Mouse (Mus musculus) hindbrain, postnatal 0 days (tissue): ENCODE results near the gene Gabpb1. TPM values are rescaled to one million over a fixed set of nuclear protein-coding genes. Genes with fewer than 3 reads are reported as not detected.
A peak's percentile ranks its signal among the peaks of the same experiment; 100 is the strongest.

Experiments used
- ATAC-seq: fragments of 200-750 bp; cut with Nextera tagmentation; 2 replicates; pipeline ENCODE4 v1.8.0; 2017; ENCODE audit warnings: mild to moderate bottlenecking, moderate TSS enrichment, moderate library complexity
- DNase-seq: peaks from one replicate; pipeline ENCODE4 v3.0.0-alpha.2; 2015; ENCODE audit warnings: low spot score
- H3K27ac ChIP-seq: fragments of 300-500 bp; sonication (generic); 2 replicates; pipeline ENCODE4 v1.5.1; 2014; ENCODE audit warnings: mild to moderate bottlenecking
- H3K27me3 ChIP-seq: fragments of 300-500 bp; sonication (generic); 2 replicates; pipeline ENCODE4 v1.6.1; 2014; ENCODE audit warnings: low read length, mixed read lengths; ENCODE audit not compliant: insufficient read depth
- H3K36me3 ChIP-seq: fragments of 300-500 bp; sonication (generic); 2 replicates; pipeline ENCODE4 v1.6.1; 2014; ENCODE audit warnings: low read length, mixed read lengths; ENCODE audit not compliant: insufficient read depth
- H3K4me1 ChIP-seq: fragments of 300-500 bp; sonication (generic); 2 replicates; pipeline ENCODE4 v1.6.1; 2014; ENCODE audit warnings: antibody characterized with exemption, low read length, mixed read lengths; ENCODE audit not compliant: insufficient read depth
- H3K4me2 ChIP-seq: fragments of 300-500 bp; sonication (generic); 2 replicates; pipeline ENCODE4 v1.6.1; 2014; ENCODE audit warnings: low read depth, mild to moderate bottlenecking, low read length, moderate library complexity, mixed read lengths
- H3K4me3 ChIP-seq: fragments of 300-500 bp; sonication (generic); 2 replicates; pipeline ENCODE4 v1.5.1; 2014; ENCODE audit warnings: low read length
- H3K9ac ChIP-seq: fragments of 300-500 bp; sonication (generic); replicated peaks from 2 replicates; pipeline ENCODE4 v1.6.1; 2014; ENCODE audit warnings: mild to moderate bottlenecking, low read length, moderate library complexity, mixed read lengths
- H3K9me3 ChIP-seq: fragments of 300-500 bp; sonication (generic); 2 replicates; pipeline ENCODE4 v1.6.1; 2016; ENCODE audit warnings: low read length, mixed read lengths
- CTCF ChIP-seq: IDR thresholded peaks from 2 replicates; pipeline ENCODE4 v1.5.1; 2016; ENCODE audit warnings: antibody characterized with exemption, control low read depth, low read depth
- WGBS: fragments of 180-500 bp; shearing (Covaris S2); extraction: QIAGEN DNeasy Blood & Tissue Kit; methylation state at CpG from one replicate; pipeline ENCODE4 v1.1.7; 2014; 5-methylcytosine and 5-hydroxymethylcytosine counted together
- polyA plus RNA-seq: library from polyadenylated mRNA; unstranded; fragments of >200 nt; fragmentation: Nextera tagmentation; extraction: Ambion mirVana; gene quantifications from 2 replicates; pipeline ENCODE4 v1.2.1, GENCODE M21; 2015
- total RNA-seq: library from RNA; depleted of rRNA; stranded (reverse); fragments of >200 nt; gene quantifications from 2 replicates; pipeline ENCODE4 v1.2.3, GENCODE M21; 2014

Gabpb1 gene
- total and polyA plus RNA-seq, 2 experiments from 2014 or later, result 15.2 to 25.2 TPM

GRCm38 (mm10) chr2:126691290-126691689 lies 15.2 kb upstream of the Gabpb1 start:
- no peak for TF ChIP-seq CTCF
- H3K4me2 ChIP-seq, result no peak overlapping the region
- no peaks in the 10 kb centered on the region for H3K9me3 ChIP-seq
- H3K36me3 ChIP-seq, result no peaks in the 10 kb centered on the region
- DNase-seq (no peak), ATAC-seq (no peak)
- H3K9ac ChIP-seq, result no peak overlapping the region
- H3K4me3 ChIP-seq, result no peak overlapping the region
- no peak overlapping the region for H3K27ac ChIP-seq
- no peaks in the 10 kb centered on the region for H3K27me3 ChIP-seq
- WGBS, result 84% methylated on average over 3 of the region's 3 CpGs
- H3K4me1 ChIP-seq, result no peaks in the 10 kb centered on the region

- Histone ChIP-seq H3K4me3 (no peak overlapping the region), H3K4me2 (no peak overlapping the region), H3K4me1 (no peaks in the 10 kb centered on the region), H3K9ac (no peak overlapping the region), H3K36me3 (no peaks in the 10 kb centered on the region), H3K27ac (no peak overlapping the region), H3K9me3 (no peaks in the 10 kb centered on the region), H3K27me3 (no peaks in the 10 kb centered on the region)
- no peak for DNase-seq
- no peak for ATAC-seq
- 94% methylated on average over 1 of the region's 1 CpGs for WGBS
- no peak for TF ChIP-seq CTCF
Observed at GRCm38 (mm10) chr2:126682937-126683336, 6.8 kb upstream of the Gabpb1 start.

- no peaks in the 10 kb centered on the region for H3K27me3 ChIP-seq
- H3K36me3 ChIP-seq, result no peaks in the 10 kb centered on the region
- no peak for DNase-seq
- H3K4me1 ChIP-seq, result peaks cover under 1% of the 10 kb centered on the region; the same call in 1 of the 2 replicates
- ATAC-seq, result no peak
- H3K9me3 ChIP-seq, result no peaks in the 10 kb centered on the region
- 81% methylated on average over 2 of the region's 2 CpGs for WGBS
- no peak overlapping the region for H3K27ac ChIP-seq
- H3K4me3 ChIP-seq, result no peak overlapping the region
- no peak for TF ChIP-seq CTCF
- H3K4me2 ChIP-seq, result no peak overlapping the region
- H3K9ac ChIP-seq, result no peak overlapping the region
Observed at GRCm38 (mm10) chr2:126682333-126682732, 6.2 kb upstream of the Gabpb1 start.

- no peak for TF ChIP-seq CTCF
- Histone ChIP-seq H3K4me3 (no peak overlapping the region), H3K9me3 (no peaks in the 10 kb centered on the region), H3K36me3 (no peaks in the 10 kb centered on the region), H3K27me3 (no peaks in the 10 kb centered on the region), H3K4me2 (no peak overlapping the region), H3K4me1 (peaks cover 17% of the 10 kb centered on the region), H3K27ac (no peak overlapping the region), H3K9ac (no peak overlapping the region)
- ATAC-seq, result no peak
- no peak for DNase-seq
- WGBS, result 97% methylated on average over 1 of the region's 1 CpGs
Observed at GRCm38 (mm10) chr2:126677366-126677765, 1.2 kb upstream of the Gabpb1 start.

- peak overlapping the region; percentile 100 for H3K9ac ChIP-seq
- H3K9me3 ChIP-seq, result no peaks in the 10 kb centered on the region
- H3K4me1 ChIP-seq, result peaks cover 17% of the 10 kb centered on the region
- H3K36me3 ChIP-seq, result no peaks in the 10 kb centered on the region
- WGBS, result under 1% methylated on average over 96 of the region's 99 CpGs
- no peaks in the 10 kb centered on the region for H3K27me3 ChIP-seq
- peak overlapping the region; percentile 100 for H3K27ac ChIP-seq
- DNase-seq, result peak; percentile 96
- ATAC-seq, result peak; percentile 90
- peak overlapping the region; percentile 89 for H3K4me3 ChIP-seq
- TF ChIP-seq CTCF, result 0 out of 2 replicates have a peak, but pooled peaks have one; percentile 2
- peak overlapping the region; percentile 57 for H3K4me2 ChIP-seq
Observed at GRCm38 (mm10) chr2:126675169-126676121, 692 bp downstream of the Gabpb1 start.

GRCm38 (mm10) chr2:126674441-126675168 lies 1.5 kb downstream of the Gabpb1 start:
- ATAC-seq (peak; percentile 69), DNase-seq (peak; percentile 57)
- Histone ChIP-seq H3K4me2 (peak overlapping the region; percentile 57), H3K4me3 (peak overlapping the region; percentile 89), H3K36me3 (no peaks in the 10 kb centered on the region), H3K27ac (peak overlapping the region; percentile 100), H3K9me3 (no peaks in the 10 kb centered on the region), H3K4me1 (peaks cover 17% of the 10 kb centered on the region), H3K27me3 (no peaks in the 10 kb centered on the region), H3K9ac (peak overlapping the region; percentile 100)
- under 1% methylated on average over 74 of the region's 77 CpGs for WGBS
- TF ChIP-seq CTCF, result no peak
